Mouse (Mus musculus) bone marrow macrophage, adult 2 months (primary cell): ENCODE measurements around the gene Rdh7.

ENCODE experiments used
- CTCF ChIP-seq: IDR thresholded peaks from 2 replicates; pipeline ENCODE4 v1.5.1; 2012; ENCODE audit warnings: low read depth, mild to moderate bottlenecking, low read length, moderate library complexity
- POLR2A ChIP-seq: IDR thresholded peaks from 2 replicates; pipeline ENCODE4 v1.6.1; 2012; ENCODE audit warnings: mild to moderate bottlenecking, low read depth, low read length, borderline replicate concordance

DNA sequence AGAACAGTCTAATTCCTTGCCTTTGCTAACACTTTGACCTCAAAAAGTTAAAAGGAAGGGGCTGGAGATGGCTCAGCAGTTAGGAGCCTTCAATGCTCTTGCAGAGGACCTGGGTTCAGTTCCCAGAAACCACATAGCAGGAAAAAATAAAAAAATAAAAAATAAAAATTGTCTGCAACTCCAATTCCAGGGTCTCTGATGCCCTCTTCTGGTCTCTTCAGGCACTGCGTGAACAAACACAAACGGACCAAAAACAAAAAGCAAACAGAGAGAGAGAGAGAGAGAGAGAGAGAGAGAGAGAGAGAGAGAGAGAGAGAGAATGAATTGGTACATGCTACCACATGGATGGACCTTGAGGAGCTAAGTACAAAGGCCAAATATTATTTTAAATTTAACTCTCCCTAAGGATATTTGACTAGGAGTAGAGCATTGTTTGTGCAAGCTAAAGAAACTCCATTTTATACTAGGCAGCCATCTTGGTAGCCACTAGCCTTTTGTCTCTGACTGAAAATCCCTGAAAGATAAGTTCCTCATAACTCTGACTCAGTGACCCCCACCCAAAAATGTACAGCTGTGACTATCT is 48.9 kb upstream of the Rdh7 start:
- no peak for TF ChIP-seq POLR2A
- no peak for TF ChIP-seq CTCF
